Mouse (Mus musculus): ENCODE results near the gene Napb. TPM values are rescaled to one million over a fixed set of nuclear protein-coding genes. Genes with fewer than 3 reads are reported as not detected.

Gene Napb
- polyA plus RNA-seq, 1 experiment from 2014 or later, result 0.39 TPM

- DNase-seq, result no peak
- H3K4me2 ChIP-seq (ENCODE audit: low read depth, low read length), result no peak overlapping the region
- H3K9ac ChIP-seq (replicated peaks), result no peak overlapping the region; the same call in none of the 2 replicates
- peaks cover 50% of the 10 kb centered on the region for H3K4me1 ChIP-seq (ENCODE audit: insufficient read depth)
- no peak for TF ChIP-seq CTCF (IDR thresholded peaks at IDR 0.05; ENCODE audit: low read depth)
- TF ChIP-seq EP300 (IDR thresholded peaks at IDR 0.05; ENCODE audit: low read depth), result no peak
- H3K27ac ChIP-seq (ENCODE audit: low read depth), result peak overlapping the region; percentile 84; the same call in 1 of the 2 replicates
- WGBS (ENCODE audit: insufficient replicate concordance), result 69% methylated on average over 2 of the region's 2 CpGs
- H3K4me3 ChIP-seq (ENCODE audit: low read depth, low read length), result no peak overlapping the region
- H3K9me3 ChIP-seq (ENCODE audit: low read length), result no peaks in the 10 kb centered on the region
- no peaks in the 10 kb centered on the region for H3K27me3 ChIP-seq (ENCODE audit: insufficient read depth, low read length)
- ATAC-seq, result no peak
- H3K36me3 ChIP-seq (replicated peaks; ENCODE audit: insufficient read depth, low read length), result peaks cover 28% of the 10 kb centered on the region
Observed at GRCm38 (mm10) chr2:148684972-148685371, 47.3 kb downstream of the Napb start.

GRCm38 (mm10) chr2:148683031-148683430 is 49.2 kb downstream of the Napb start:
- H3K27ac ChIP-seq (ENCODE audit: low read depth), result no peak overlapping the region
- no peaks in the 10 kb centered on the region for H3K27me3 ChIP-seq (ENCODE audit: insufficient read depth, low read length)
- peak overlapping the region; percentile 87; the same call in 1 of the 2 replicates for H3K4me2 ChIP-seq (ENCODE audit: low read depth, low read length)
- H3K9me3 ChIP-seq (ENCODE audit: low read length), result no peaks in the 10 kb centered on the region
- peaks cover 58% of the 10 kb centered on the region for H3K4me1 ChIP-seq (ENCODE audit: insufficient read depth)
- peaks cover 17% of the 10 kb centered on the region for H3K36me3 ChIP-seq (replicated peaks; ENCODE audit: insufficient read depth, low read length)
- no peak overlapping the region for H3K4me3 ChIP-seq (ENCODE audit: low read depth, low read length)
- no peak overlapping the region for H3K9ac ChIP-seq (replicated peaks)
- no peak for TF ChIP-seq EP300 (IDR thresholded peaks at IDR 0.05; ENCODE audit: low read depth)
- no peak for TF ChIP-seq CTCF (IDR thresholded peaks at IDR 0.05; ENCODE audit: low read depth)
- DNase-seq (no peak), ATAC-seq (no peak)
- WGBS (ENCODE audit: insufficient replicate concordance), result 72% methylated on average over 1 of the region's 1 CpGs

DNA sequence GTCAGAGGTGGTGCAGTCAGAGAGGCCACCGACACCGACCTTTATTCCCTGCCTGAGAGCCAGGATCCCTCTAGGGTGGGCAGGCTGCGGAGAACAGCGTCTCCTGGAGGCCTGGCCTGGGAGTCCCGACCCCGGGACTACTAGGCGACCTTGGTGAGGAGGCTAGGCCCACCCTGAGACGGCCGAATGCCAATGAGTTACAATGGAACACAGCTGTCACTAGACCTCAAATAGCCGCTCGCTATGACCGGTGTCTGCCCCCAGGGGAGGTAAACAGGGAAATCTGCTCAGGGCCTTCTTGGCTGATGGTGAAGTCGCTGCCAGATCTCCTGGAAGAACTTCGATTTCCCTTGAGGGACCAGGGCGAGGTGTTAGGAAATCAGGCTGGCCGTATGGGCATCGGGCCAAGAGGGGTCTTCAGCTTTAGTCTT is 50.8 kb downstream of the Napb start:
- peak overlapping the region; percentile 75 for H3K9ac ChIP-seq (replicated peaks)
- H3K4me3 ChIP-seq (ENCODE audit: low read depth, low read length), result peak overlapping the region; percentile 67
- ATAC-seq (peak; percentile 57), DNase-seq (peak; percentile 69)
- peaks cover 23% of the 10 kb centered on the region for H3K36me3 ChIP-seq (replicated peaks; ENCODE audit: insufficient read depth, low read length)
- H3K4me2 ChIP-seq (ENCODE audit: low read depth, low read length), result peak overlapping the region; percentile 87
- H3K27me3 ChIP-seq (ENCODE audit: insufficient read depth, low read length), result no peaks in the 10 kb centered on the region
- peaks cover 51% of the 10 kb centered on the region for H3K4me1 ChIP-seq (ENCODE audit: insufficient read depth)
- TF ChIP-seq CTCF (IDR thresholded peaks at IDR 0.05; ENCODE audit: low read depth) (peak; percentile 70), EP300 (IDR thresholded peaks at IDR 0.05; ENCODE audit: low read depth) (no peak)
- peak overlapping the region; percentile 95 for H3K27ac ChIP-seq (ENCODE audit: low read depth)
- WGBS (ENCODE audit: insufficient replicate concordance), result 8% methylated on average over 17 of the region's 17 CpGs
- no peaks in the 10 kb centered on the region for H3K9me3 ChIP-seq (ENCODE audit: low read length)

DNA sequence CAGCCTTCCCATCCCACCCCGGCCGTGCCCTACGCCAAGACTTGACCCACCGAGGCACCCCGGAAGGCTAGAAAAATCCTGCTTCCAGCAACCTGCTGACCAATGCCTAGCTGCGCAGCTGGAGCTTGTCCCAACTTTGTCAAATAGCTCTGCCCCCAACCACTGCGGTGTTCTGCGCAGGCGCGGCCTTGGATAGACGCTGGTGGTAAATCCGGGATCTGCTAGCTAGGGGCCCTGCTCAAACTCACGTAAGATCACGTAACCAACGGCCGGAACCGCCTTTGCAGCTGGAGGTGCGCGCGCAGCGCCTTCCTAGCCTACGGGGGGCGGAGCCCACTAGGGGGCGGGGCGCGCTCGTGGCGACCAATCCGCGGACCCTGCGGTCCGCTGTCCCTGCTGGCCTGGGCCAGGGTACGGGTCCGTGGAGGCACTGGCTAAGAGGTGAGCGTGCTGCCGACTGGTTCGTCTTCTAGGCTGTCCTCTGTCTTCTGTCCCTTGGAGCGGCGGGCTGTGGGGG is 51.4 kb downstream of the Napb start, which contains the start of gene Gzf1:
Gzf1 (plus strand) TSS at position 249 of the 517 bp plus-strand sequence.
- Histone ChIP-seq H3K4me2 (ENCODE audit: low read depth, low read length) (peak within 1 kb of the TSS; percentile 87), H3K27ac (ENCODE audit: low read depth) (peak within 1 kb of the TSS; percentile 95), H3K27me3 (ENCODE audit: insufficient read depth, low read length) (no peaks in the 10 kb centered on the region), H3K9me3 (ENCODE audit: low read length) (no peaks in the 10 kb centered on the region), H3K9ac (replicated peaks) (peak within 1 kb of the TSS; percentile 75), H3K4me3 (ENCODE audit: low read depth, low read length) (peak within 1 kb of the TSS; percentile 67), H3K4me1 (ENCODE audit: insufficient read depth) (peaks cover 48% of the 10 kb centered on the region), H3K36me3 (replicated peaks; ENCODE audit: insufficient read depth, low read length) (peaks cover 30% of the 10 kb centered on the region)
- WGBS (ENCODE audit: insufficient replicate concordance), result 2% methylated on average over 39 of the region's 39 CpGs
- peak; percentile 48 for TF ChIP-seq CTCF (IDR thresholded peaks at IDR 0.05; ENCODE audit: low read depth)
- no peak for TF ChIP-seq EP300 (IDR thresholded peaks at IDR 0.05; ENCODE audit: low read depth)
- DNase-seq (peak; percentile 99), ATAC-seq (peak; percentile 87)

- no peak overlapping the region for H3K4me3 ChIP-seq (ENCODE audit: low read depth, low read length)
- peak; percentile 55 for DNase-seq
- peak; percentile 26 for ATAC-seq
- H3K27ac ChIP-seq (ENCODE audit: low read depth), result peak overlapping the region; percentile 95
- peaks cover 41% of the 10 kb centered on the region for H3K4me1 ChIP-seq (ENCODE audit: insufficient read depth)
- 54% methylated on average over 9 of the region's 9 CpGs for WGBS (ENCODE audit: insufficient replicate concordance)
- no peaks in the 10 kb centered on the region for H3K27me3 ChIP-seq (ENCODE audit: insufficient read depth, low read length)
- no peaks in the 10 kb centered on the region for H3K9me3 ChIP-seq (ENCODE audit: low read length)
- H3K36me3 ChIP-seq (replicated peaks; ENCODE audit: insufficient read depth, low read length), result peaks cover 33% of the 10 kb centered on the region
- H3K9ac ChIP-seq (replicated peaks), result no peak overlapping the region
- TF ChIP-seq CTCF (IDR thresholded peaks at IDR 0.05; ENCODE audit: low read depth) (no peak), EP300 (IDR thresholded peaks at IDR 0.05; ENCODE audit: low read depth) (no peak)
- H3K4me2 ChIP-seq (ENCODE audit: low read depth, low read length), result peak overlapping the region; percentile 87; the same call in 1 of the 2 replicates
Observed at GRCm38 (mm10) chr2:148679346-148679745, 52.9 kb downstream of the Napb start.

GRCm38 (mm10) chr2:148677801-148678200 is 54.5 kb downstream of the Napb start:
- Histone ChIP-seq H3K27ac (ENCODE audit: low read depth) (peak overlapping the region; percentile 88), H3K36me3 (replicated peaks; ENCODE audit: insufficient read depth, low read length) (peaks cover 25% of the 10 kb centered on the region), H3K4me1 (ENCODE audit: insufficient read depth) (peaks cover 40% of the 10 kb centered on the region), H3K4me2 (ENCODE audit: low read depth, low read length) (peak overlapping the region; percentile 53), H3K4me3 (ENCODE audit: low read depth, low read length) (peak overlapping the region; percentile 38), H3K27me3 (ENCODE audit: insufficient read depth, low read length) (no peaks in the 10 kb centered on the region), H3K9me3 (ENCODE audit: low read length) (no peaks in the 10 kb centered on the region), H3K9ac (replicated peaks) (no peak overlapping the region; the same call in 1 of the 2 replicates)
- 49% methylated on average over 26 of the region's 26 CpGs for WGBS (ENCODE audit: insufficient replicate concordance)
- DNase-seq (peak; percentile 76), ATAC-seq (no peak)
- no peak for TF ChIP-seq CTCF (IDR thresholded peaks at IDR 0.05; ENCODE audit: low read depth)
- TF ChIP-seq EP300 (IDR thresholded peaks at IDR 0.05; ENCODE audit: low read depth), result no peak
